Mouse (Mus musculus) stomach, postnatal 0 days (tissue): ENCODE results near the gene Pdhb. TPM values are rescaled to one million over a fixed set of nuclear protein-coding genes. Genes with fewer than 3 reads are reported as not detected.

Experiments
- ATAC-seq: fragments of 200-750 bp; cut with Nextera tagmentation; 2 replicates; pipeline ENCODE4 v1.8.0; 2017; ENCODE audit not compliant: low FRiP score, low TSS enrichment
- DNase-seq: peaks from one replicate; pipeline ENCODE4 v3.0.0-alpha.2; 2016; ENCODE audit warnings: low spot score
- H3K27ac ChIP-seq: fragments of 300-500 bp; sonication (generic); replicated peaks from 2 replicates; pipeline ENCODE4 v1.5.1; 2014; ENCODE audit warnings: mild to moderate bottlenecking, control low read depth
- H3K27me3 ChIP-seq: fragments of 300-500 bp; sonication (generic); 2 replicates; pipeline ENCODE4 v1.6.1; 2014; ENCODE audit warnings: low read length; ENCODE audit not compliant: control insufficient read depth, insufficient read depth
- H3K36me3 ChIP-seq: fragments of 300-500 bp; sonication (generic); 2 replicates; pipeline ENCODE4 v1.6.1; 2014; ENCODE audit warnings: low read length, mixed read lengths; ENCODE audit not compliant: control insufficient read depth, insufficient read depth
- H3K4me1 ChIP-seq: fragments of 300-500 bp; sonication (generic); replicated peaks from 2 replicates; pipeline ENCODE4 v1.6.1; 2014; ENCODE audit warnings: antibody characterized with exemption; ENCODE audit not compliant: control insufficient read depth, insufficient read depth
- H3K4me2 ChIP-seq: fragments of 300-500 bp; sonication (generic); replicated peaks from 2 replicates; pipeline ENCODE4 v1.6.1; 2014; ENCODE audit warnings: low read depth, mild to moderate bottlenecking, control low read depth, moderate library complexity
- H3K4me3 ChIP-seq: fragments of 300-500 bp; sonication (generic); 2 replicates; pipeline ENCODE4 v1.5.1; 2014; ENCODE audit warnings: low read depth, low read length, control low read depth
- H3K9ac ChIP-seq: fragments of 300-500 bp; sonication (generic); 2 replicates; pipeline ENCODE4 v1.6.1; 2014; ENCODE audit warnings: mild to moderate bottlenecking, low read length, control low read depth, mixed read lengths
- H3K9me3 ChIP-seq: fragments of 300-500 bp; sonication (generic); 2 replicates; pipeline ENCODE4 v1.6.1; 2016; ENCODE audit warnings: low read length; ENCODE audit not compliant: control insufficient read depth
- CTCF ChIP-seq: IDR thresholded peaks from 2 replicates; pipeline ENCODE4 v1.5.1; 2016; ENCODE audit warnings: antibody characterized with exemption, low read depth, mild to moderate bottlenecking, moderate library complexity
- EP300 ChIP-seq: optimal IDR thresholded peaks from 2 replicates; pipeline ENCODE3; 2016; ENCODE audit warnings: antibody characterized with exemption
- WGBS: fragments of 180-500 bp; shearing (Covaris S2); extraction: QIAGEN DNeasy Blood & Tissue Kit; methylation state at CpG from one replicate; pipeline ENCODE4 v1.1.7; 2014; 5-methylcytosine and 5-hydroxymethylcytosine counted together
- polyA plus RNA-seq: library from polyadenylated mRNA; unstranded; fragments of >200 nt; fragmentation: Nextera tagmentation; extraction: Ambion mirVana; gene quantifications from 2 replicates; pipeline ENCODE4 v1.2.1, GENCODE M21; 2015

The Pdhb gene
- polyA plus RNA-seq, 1 experiment from 2014 or later, result 142 TPM

DNA sequence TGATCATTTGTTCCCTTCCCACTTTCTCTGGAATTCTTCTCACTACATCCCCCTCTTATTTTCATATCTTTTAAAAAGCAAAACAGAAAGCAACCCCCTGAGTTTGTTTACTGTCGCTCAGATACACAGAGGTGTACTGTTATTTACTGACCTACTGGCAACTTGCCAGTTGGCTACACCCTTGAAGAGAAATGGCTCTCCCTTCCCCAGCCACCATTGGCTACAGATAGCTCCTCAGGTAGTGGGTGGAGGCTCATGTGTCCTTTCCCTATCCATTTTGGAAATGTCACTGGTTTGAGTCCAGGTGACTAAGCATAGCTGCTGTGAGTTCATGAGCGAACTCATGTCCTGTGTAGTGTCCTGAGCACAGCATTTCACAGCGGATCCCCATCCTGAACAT, 28.9 kb upstream of the Pdhb start:
- Histone ChIP-seq H3K9ac (no peak overlapping the region), H3K36me3 (no peaks in the 10 kb centered on the region), H3K27ac (no peak overlapping the region), H3K4me2 (no peak overlapping the region), H3K4me1 (no peaks in the 10 kb centered on the region), H3K27me3 (no peaks in the 10 kb centered on the region), H3K4me3 (no peak overlapping the region), H3K9me3 (no peaks in the 10 kb centered on the region)
- TF ChIP-seq EP300 (no peak), CTCF (no peak)
- ATAC-seq, result peak; percentile 61
- WGBS, result 73% methylated on average over 3 of the region's 3 CpGs
- no peak for DNase-seq

DNA sequence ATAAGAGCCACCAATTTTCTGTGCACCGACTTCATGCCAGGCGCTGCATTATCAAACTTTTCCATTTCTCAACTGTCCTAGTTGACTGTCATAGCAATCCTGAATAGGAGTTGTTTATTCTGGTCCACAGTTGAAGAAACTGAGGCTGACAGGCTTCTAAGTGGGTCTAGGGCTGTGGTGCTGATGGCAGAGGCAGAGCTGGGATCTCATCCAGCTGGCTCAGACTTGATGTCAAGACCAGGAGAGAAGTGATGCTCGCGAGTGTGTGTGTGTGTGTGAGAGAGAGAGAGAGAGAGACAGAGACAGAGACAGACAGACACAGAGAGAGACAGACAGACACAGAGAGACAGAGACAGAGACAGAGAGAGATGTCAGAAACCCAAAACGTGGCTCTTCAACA, 27.9 kb upstream of the Pdhb start:
- ATAC-seq, result no peak
- Histone ChIP-seq H3K27me3 (no peaks in the 10 kb centered on the region), H3K36me3 (no peaks in the 10 kb centered on the region), H3K9me3 (no peaks in the 10 kb centered on the region), H3K27ac (no peak overlapping the region), H3K4me2 (no peak overlapping the region), H3K4me3 (no peak overlapping the region), H3K9ac (no peak overlapping the region), H3K4me1 (no peaks in the 10 kb centered on the region)
- 58% methylated on average over 5 of the region's 5 CpGs for WGBS
- no peak for DNase-seq
- TF ChIP-seq EP300, result no peak
- no peak for TF ChIP-seq CTCF

DNA sequence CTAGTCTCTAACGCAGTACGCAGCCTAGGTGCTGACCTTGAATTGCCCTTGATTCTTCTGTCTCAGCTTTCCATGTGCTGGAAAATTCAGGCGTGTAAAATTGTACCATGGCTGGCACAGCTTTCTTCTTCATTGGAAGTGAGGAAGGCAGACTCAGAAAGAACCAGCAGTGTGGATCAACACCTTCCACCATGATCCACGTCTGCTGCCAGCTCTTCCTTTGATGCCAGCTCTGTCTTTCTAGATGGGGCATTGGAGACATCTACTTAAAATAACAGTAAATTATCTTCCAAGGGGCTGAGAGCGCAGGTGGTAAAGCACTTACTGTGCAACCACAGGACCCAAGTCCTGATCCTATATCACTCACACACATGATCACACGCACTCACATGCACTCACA, 19.9 kb upstream of the Pdhb start:
- Histone ChIP-seq H3K4me3 (no peak overlapping the region), H3K27me3 (no peaks in the 10 kb centered on the region)
- 84% methylated on average over 6 of the region's 6 CpGs for WGBS

DNA sequence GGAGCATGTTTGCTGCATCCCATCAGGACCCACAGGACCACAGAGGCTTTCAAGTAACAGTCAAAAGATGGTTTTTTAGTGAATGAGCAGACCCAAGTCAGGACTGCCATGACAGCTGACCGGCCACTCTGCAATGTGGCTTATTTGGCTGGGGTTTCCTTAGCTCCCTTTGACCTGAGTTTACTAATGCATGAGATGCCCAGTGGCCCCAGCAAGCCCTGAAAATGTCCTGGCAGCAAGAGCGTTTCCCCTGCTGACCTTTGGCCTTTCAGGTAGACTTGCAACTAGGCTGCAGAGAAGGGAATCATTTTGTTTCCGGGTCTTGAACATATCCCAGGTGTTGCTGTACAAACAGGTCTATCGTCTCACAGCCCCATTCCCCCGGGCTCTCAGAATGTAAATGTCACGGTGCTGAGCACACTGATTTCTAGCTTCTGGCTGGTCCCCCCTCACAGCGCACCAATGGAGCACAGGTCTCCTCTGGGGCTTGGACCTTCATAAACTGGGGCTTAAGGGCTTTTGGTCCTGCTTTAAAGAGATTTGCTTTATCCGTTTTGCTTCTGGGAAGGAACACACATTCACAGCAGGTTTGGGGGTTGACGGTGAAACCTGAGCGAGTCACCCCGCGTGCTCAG, 18.6 kb upstream of the Pdhb start:
- DNase-seq, result no peak
- Histone ChIP-seq H3K9ac (no peak overlapping the region), H3K36me3 (no peaks in the 10 kb centered on the region), H3K4me1 (no peaks in the 10 kb centered on the region), H3K27me3 (no peaks in the 10 kb centered on the region), H3K4me2 (no peak overlapping the region), H3K9me3 (no peaks in the 10 kb centered on the region), H3K4me3 (no peak overlapping the region), H3K27ac (no peak overlapping the region)
- 50% methylated on average over 12 of the region's 12 CpGs for WGBS
- peak; percentile 59; the same call in 1 of the 2 replicates for ATAC-seq
- TF ChIP-seq EP300 (no peak), CTCF (no peak)

More for the DNA sequence above, 19.9 kb upstream of the Pdhb start:
- Histone ChIP-seq H3K4me2 (no peak overlapping the region), H3K36me3 (no peaks in the 10 kb centered on the region), H3K4me1 (no peaks in the 10 kb centered on the region), H3K9me3 (no peaks in the 10 kb centered on the region), H3K9ac (no peak overlapping the region), H3K27ac (no peak overlapping the region)
- TF ChIP-seq EP300 (no peak), CTCF (no peak)
- no peak for DNase-seq
- no peak for ATAC-seq

DNA sequence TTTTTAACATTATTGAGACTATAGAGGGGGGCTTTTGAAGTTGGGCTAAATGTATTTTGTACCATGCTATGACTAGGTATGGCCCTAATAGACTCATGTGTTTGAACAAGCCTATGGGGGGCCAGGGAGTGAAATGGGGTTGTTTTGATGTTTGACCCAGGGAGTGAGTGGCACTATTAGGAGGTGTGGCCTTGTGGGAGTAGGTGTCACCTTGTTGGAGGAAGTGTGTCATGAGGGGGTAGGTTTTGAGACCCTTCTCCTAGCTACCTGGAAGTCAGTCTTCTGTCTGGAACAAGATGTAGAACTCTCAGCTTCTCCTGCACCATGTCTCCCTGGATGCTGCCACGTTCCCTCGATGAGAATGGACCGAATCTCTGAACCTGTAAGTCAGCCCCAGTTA, 17.7 kb upstream of the Pdhb start:
- Histone ChIP-seq H3K27ac (no peak overlapping the region), H3K9me3 (no peaks in the 10 kb centered on the region), H3K4me3 (no peak overlapping the region), H3K27me3 (no peaks in the 10 kb centered on the region), H3K4me2 (no peak overlapping the region), H3K36me3 (no peaks in the 10 kb centered on the region), H3K4me1 (no peaks in the 10 kb centered on the region), H3K9ac (no peak overlapping the region)
- WGBS, result 93% methylated on average over 3 of the region's 3 CpGs
- ATAC-seq (no peak), DNase-seq (no peak)
- no peak for TF ChIP-seq CTCF
- TF ChIP-seq EP300, result no peak

DNA sequence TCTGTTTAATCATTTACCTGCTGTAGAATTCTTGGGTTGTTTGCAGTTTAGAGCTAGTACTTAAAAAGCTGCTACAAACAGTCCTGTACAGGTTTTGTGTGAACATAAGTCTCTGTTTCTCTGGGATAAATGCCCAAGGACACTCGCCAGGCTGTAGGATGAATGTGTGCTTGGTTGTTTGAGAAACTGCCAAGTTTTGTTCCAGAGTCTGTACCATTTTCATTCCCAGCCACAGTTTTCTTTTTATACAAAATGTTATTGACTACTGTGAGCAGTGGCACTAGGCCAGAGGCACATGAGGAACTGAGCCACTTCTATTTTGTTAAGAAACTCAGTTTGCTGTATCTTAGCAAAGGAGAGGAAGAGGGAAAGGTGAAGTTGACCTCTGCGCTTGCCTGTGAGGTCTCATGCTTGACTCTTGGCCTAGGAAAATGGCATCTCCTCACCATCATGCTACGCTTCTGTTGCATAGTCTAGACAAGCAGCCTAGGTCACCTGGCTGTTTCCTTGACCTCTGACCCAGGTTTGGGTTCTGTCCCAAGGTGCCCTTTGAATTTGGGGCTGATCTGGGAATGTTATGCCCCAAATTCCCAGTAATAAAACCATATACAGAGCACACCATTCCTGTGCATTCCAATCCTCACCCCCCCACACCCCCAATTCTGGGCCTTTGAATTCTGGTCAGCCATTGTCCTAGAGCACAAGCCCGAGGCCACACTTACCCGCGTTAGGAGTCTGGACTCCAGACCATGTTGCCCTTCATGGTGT, 13.6 kb upstream of the Pdhb start:
- Histone ChIP-seq H3K4me2 (no peak overlapping the region), H3K27me3 (no peaks in the 10 kb centered on the region), H3K4me3 (no peak overlapping the region), H3K9ac (no peak overlapping the region), H3K36me3 (no peaks in the 10 kb centered on the region), H3K27ac (no peak overlapping the region), H3K9me3 (no peaks in the 10 kb centered on the region), H3K4me1 (no peaks in the 10 kb centered on the region)
- ATAC-seq (no peak), DNase-seq (no peak)
- 83% methylated on average over 6 of the region's 6 CpGs for WGBS
- TF ChIP-seq EP300, result no peak
- TF ChIP-seq CTCF, result no peak
